Mouse (Mus musculus) urinary bladder, postnatal 36 days (tissue): ENCODE data around the gene Pim2.

Source experiments
- DNase-seq, 2 experiments: peaks; one replicate each; pipeline ENCODE4 v3.0.0; 2022; ENCODE audit warnings: low spot score in 2 of 2, mixed read lengths in 1 of 2

The Pim2 gene

DNA sequence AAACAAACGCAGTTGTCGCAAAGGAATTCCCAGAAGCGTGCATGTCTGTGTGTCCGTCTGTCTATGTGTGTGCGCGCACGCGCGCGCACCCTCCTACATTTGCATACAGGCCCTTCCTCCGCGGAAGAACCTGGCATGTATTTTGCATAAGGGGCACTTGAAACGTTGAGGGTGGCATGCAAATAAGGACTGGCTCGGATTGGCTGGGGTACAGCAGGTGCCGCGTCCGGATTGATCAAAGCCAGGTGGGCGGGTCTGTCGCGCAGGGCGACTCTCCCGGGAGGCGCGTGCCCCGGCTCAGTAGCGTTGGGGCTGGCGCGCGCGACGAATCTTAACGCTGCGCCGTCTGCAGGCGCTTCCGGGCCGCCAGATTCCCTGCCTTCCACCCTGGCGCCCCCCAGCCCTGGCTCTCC is at the start of gene Pim2:
Gene Pim2, plus strand, starts transcription at position 256 of the 413 bp plus-strand sequence.
- peak; percentile 59 to 77 for DNase-seq

DNA sequence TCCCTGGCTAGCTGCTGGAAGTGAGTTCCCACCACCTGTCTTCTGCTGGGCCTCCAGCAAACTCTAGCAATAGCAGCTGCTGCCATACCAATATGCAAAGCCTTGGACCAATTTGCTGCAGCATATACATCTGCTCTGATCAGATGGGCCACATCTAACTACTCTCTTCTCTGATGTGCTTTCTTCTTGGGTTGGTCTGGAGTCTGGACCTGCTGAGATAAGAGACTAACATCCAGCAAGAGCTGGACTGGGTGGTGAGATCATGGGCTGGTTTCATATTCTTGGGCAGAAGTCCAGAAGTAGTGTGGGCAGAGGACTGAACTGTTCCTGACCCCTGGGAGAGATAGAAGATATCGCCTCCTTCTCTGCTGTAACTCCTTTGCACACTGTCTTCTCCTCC is 40.9 kb upstream of the Pim2 start:
- no peak for DNase-seq

DNA sequence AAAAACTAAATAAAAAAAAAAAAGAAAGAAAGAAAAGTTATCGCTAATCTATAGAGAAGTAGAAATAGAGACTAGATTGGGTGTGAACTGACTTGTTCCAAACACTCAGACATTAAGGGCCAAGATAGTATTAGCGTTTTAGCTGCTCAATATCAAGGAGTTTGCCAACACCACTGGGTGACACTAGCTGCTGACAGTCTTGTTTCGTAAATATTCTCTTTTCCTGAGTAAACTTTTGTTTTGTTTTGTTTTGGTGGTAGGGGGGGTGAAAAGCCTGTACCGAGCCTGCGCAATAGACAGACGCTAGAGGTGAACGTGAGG is 37.3 kb upstream of the Pim2 start:
- DNase-seq, result no peak

DNA sequence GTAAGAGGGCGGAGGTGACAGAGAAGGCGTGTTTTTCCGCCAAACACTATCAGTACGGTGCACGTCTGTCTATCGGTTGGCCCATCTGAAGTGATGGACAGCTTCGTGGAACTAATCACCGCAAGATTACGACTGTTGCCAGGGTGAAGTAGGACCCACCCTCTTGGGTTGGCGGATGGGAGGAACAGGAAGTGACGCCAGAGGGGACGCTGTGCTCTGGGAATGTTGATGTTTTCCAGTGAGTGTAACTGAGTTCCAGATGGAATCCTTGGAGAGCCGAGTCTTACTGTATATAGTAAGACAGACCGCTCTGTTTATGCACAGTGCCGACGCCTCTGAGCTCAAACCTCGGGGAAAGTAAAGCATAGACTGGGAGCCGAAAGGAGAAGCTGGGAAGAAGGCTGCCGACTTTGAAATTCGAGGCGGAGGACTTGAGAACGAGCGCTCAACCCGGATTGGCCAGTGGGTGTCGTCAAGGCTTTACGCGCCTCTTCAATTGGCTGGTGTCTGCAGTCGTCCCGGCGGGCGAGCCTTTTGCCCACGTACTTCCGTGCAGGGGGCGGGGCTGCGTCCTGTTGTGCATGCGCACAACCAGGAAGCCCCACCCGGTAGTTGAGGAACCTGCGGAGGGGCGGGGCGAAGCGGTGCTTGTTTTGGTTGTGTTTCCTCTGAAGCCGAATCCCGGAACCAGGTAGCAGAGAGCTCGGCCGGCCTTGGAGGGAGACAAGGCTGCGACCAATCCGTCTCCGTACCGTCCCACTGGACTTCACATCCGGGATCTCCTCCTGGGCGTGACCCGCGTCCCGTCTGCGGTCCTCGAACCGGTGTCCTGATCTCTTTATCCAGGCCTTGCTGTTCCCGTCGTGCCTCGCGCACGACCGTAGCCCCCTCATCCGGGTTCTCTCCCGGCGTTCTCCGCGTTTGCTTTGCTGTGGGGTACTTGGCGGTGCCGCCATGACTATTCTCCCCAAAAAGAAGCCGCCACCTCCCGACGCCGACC is 36.6 kb upstream of the Pim2 start, which contains the start of gene Otud5:
Gene Otud5, plus strand, starts transcription at position 202 of the 1,000 bp plus-strand sequence.
- peak; percentile 84 to 94 for DNase-seq

DNA sequence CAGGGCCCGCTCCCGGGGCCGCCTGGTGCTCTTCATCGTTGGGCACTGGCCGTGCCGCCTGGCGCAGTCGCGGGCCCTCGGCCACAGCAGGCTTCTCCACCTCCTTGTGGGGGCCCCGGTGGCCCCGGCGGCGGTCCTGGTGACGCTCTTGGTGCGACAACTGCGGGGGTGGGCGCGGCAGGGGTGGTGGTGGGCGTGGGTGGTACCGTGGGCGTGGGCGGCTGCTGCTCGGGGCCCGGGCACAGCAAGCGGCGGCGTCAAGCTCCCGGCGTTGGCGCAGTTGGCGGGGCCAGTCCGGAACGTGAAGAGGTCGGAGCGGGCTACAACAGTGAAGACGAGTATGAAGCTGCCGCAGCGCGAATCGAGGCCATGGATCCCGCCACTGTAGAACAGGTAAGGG is 35.7 kb upstream of the Pim2 start:
- no peak for DNase-seq

DNA sequence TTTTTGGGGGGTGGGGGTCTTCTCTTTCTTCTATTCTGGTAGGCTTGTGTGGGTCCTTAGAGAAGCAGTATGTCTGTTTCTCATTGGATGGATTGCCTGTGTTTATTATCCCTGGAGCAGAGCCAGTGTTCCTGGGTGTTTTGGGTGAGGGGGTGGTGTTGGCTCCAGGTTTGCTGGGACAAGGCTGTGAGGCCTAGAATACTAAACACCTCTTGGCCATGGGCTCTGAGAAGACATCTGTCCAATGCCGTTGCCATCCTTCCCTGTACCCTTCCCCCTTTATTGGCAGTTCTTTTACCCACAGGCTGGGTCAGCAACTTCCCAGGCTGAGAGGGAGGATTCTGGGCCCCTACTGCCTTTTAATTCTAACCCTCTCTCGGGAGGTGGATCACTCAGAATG is 30.2 kb upstream of the Pim2 start:
- no peak for DNase-seq

DNA sequence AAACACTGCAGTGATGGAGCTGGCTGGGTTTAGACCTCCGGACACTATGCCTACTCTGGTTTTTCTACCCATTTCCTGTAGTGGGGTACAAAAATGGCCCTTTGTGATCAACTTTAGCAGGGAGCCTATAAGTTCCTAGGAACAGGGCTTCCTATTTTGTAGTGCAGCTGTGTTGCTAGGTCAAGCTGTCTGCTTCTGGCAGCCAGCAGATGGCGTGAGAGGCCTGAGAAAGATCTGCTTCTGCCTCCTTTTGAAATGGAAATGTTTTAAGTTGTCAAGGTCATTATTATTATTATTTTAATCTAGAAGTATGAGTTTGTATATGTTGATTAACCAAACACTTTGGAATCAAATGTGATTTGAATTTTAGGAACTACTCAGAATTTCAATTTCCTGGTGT is 23.5 kb upstream of the Pim2 start:
- DNase-seq, result no peak

DNA sequence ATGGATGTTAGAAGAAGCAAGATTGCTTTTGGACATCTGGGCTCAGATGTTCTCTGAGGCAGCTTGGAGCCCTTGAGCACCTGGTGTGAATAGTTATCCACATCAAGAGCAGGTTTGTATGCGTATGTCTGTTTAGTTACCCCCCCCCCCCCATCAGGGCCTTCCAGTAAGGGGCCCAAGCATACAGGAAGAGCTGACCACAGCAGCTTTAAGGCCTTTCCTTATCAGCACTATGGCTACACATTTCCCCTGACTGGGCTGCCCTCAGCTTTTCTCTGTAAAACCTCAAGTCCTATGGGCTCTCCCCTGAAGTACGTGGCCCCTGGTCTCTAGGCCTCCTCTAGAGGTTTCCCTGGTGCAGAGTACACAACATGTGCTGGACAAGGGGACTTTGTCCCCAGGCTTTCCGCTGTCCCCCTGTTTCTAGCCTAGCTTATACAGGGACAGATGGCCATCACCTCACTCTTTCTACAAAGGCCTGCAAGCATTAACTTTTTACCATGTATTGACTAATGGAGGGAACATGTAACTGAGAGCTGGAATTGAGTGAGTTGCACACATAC is 18.8 kb upstream of the Pim2 start:
- DNase-seq, result no peak

DNA sequence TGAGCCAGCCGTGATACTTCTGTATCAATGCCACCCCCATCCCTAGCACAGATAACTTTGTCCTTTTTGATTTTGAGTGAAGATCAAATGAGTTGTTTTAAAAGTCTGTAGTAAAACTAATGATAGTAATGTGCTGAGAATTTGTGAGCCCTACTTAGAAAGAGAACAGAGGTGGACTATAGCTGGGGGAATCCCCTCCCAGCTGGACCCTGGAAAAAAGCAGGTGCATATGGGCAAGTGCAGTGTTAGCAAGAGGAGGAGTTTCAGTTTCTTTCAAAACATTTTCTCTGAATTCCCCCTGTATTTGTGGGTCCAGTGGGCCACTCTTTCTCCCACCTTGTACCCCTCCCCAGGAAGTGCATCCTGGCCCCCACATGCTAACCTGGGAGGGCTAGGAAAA is 14.9 kb upstream of the Pim2 start:
- DNase-seq, result no peak

DNA sequence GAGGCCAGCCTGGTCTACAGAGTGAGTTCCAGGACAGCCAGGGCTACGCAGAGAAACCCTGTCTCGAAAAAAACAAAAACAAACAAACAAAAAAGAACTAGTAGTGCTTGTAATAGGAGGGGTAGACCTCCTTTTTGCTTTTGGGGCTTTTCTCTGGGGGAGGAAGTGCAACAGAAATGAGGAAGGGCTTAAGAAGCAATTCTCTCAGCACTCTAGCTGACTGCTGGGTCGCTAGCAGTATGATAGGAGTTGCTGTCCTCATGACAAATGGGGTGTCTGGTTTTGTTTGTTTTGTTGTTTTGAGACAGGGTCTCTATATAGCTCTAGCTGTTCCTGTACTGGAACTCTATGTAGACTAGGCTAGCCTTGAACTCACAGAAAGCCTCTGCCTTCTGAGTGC is 13.5 kb upstream of the Pim2 start:
- no peak for DNase-seq

DNA sequence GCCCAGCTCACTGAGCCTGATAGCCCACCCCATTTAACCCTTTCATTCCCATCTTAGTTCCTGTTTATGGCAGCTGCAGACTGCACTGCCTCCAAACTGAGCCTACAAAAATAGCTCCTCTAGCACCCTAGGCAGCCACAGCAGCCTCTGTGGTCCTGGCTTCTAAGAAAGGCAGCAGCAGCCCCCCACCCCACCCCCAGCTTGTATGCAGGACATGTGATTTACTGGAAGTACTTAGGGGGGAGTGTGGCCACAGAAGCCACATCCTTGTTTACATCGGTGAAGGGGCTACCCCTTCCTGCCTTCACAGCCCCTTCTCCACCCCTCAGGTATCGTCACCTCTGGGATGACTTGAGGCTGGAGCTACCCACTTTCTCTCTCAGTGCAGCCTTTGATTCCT is 12.7 kb upstream of the Pim2 start:
- no peak for DNase-seq

DNA sequence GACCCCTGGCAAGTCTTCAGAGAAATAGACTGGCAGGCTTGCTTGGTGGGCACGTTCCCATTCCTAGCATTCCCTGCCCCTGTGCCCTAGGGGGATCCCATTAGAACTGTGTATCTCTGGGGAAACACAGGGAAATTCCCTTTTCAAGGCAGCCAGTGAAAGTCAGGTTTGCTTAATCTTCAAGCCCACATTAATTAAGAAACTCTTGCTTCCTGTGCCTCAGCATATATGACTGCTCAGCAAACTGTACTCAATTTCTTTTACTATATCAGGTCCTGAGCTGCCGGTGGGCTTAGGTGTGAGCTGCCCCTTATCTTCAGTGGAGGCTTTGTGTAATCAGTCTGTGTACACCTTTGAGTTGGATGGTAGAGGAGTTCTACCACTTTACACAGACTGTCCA is 12.3 kb upstream of the Pim2 start:
- DNase-seq, result no peak

DNA sequence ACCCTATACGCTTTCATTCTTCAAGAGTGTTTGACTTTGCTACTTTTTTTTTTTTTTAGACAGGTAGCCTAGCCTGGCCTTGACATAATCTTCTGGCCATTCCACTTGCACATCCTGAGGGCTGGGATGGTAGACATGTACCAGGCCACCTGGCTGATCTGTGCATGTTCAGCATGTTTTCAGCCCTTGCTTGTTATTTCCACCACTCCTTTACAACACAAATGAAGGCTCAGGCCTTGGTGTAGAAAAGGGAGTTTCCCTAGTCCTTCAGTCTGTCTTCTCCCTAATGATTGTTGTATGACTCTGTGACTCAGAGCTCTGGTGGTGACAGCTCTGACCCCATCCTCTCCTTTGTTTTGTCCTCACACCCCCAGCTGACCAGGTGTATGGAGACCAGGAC is 10.9 kb upstream of the Pim2 start:
- DNase-seq, result no peak

DNA sequence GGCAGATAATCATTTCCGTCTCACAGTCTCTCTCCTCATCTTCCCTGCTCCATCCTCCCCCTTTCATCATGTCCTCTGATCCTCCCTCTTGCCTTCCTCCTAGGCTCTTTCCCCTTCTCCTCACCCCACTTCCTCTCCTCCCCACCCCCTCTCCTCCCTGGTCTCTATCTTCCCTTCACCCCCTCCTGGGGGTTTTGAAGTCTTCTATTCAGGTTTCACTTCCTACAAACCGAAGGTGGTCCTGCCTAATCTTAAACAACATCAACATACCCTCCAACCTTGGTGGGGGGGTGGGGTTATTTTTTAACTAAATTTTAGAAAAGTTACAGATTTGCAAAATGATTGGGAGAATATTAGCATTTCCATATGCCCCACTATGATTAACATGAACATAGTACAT is 9.6 kb upstream of the Pim2 start:
- DNase-seq, result no peak

DNA sequence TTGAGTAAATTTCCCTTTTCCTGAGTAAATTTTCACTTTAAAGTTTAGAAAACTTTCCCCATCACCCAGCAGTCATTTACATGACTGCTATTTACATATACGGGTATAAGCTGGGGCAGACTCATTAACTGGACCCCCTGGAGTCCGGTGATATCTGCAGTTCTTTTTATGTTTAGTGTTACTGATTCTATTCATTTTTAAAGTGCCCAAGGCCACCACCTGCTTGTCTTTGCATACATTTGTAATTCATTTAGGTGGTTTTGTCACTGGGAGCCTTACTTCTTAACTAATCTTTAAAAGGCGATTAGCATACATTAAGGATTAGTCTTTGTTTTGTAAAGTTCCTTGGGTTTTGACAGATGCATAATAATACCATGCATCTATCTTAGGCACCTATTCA is 8.2 kb upstream of the Pim2 start:
- no peak for DNase-seq

DNA sequence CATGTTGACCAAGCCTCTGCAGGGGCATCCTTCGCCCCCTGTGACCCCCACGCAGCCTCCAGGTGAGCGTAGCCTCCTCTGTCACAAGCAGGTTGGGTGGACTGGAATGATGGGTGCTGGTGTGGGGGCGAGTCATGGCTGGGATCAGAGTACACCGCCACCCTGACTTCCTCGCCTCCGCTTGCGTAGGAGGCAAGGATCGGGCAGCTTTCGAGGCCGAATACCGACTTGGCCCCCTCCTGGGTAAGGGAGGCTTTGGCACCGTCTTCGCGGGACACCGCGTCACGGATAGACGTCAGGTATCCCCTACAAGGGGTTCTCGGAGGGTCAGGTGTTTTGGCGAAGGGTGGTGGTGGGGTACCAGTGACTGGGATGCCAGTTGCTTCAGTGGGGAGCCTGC is 433 bp downstream of the Pim2 start:
- no peak for DNase-seq

DNA sequence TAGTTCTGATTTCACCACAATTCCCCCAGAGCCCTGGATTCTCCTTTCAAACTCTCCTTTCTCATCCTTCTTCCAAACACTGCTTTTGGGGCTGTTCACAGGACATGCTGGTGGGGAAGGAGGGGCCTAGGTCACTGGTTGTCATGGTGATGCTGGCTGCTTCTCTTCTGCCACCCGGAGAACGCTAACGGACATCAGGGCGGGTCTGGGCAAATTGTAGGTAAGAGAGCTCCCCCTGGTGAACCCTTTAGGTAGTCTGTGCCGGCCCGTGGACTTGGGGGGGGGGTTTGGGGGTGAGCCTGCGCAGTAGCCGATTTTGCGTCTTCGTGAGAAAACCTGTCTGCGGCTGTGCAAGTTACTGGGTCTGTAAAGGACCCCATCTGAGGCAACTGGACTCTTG is 1.8 kb downstream of the Pim2 start:
- DNase-seq, result peak; percentile 11 to 47

DNA sequence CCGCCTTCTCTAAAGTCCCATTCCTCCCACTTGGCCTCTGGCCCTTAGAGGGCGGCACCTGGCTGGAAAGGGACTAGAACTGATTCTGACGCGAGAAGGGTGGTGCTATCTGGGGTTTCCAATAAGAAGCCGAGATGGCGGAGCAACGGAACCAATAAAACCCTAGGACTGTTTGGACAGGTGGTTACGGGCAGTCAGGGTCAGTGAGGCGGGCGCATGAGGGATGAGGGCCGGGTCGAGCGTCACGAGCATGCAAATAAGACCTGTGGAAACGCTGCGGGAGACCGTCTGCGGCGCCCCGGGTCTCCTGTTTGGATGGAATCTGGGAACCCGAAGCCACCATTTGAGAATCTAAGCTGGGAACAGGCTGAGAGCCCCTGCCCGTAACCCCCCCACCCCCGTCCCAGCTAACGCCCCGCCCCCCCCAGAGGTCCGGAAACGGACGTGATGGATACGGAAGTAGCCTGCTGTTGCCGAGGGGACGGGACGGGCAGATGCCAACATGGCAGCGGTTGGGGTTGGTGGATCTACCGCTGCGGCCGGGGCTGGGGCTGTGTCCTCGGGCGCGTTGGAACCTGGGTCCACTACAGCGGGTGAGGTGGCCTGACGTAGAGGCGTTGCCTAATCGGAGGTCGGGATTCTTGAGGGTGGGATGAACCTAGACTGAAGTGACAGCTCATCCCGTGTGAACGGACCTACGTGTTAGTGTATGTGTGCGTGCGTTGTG is 5.9 kb downstream of the Pim2 start, which contains the start of gene Slc35a2:
Gene Slc35a2, plus strand, starts transcription at position 188 of the 727 bp plus-strand sequence.
- DNase-seq, result peak; percentile 71 to 89

DNA sequence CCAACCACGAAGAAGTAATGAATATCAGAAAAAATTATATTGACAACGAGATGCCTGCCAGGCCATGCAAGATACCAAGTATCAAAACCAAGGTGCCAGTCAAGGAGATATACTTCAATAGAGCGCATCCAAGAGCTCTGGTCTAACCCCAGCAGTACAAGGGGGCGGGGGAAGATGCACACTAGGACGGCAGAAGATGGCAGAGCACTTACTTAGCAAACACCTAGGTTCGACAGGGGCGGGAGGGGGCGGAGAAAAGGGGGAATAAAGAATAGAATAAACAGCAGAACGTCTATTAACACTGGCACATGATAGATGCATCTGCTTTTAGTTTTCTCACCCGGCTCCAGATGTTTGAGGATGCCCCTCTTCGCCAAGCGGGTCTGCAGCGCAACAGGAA is 20.1 kb downstream of the Pim2 start:
- no peak for DNase-seq

DNA sequence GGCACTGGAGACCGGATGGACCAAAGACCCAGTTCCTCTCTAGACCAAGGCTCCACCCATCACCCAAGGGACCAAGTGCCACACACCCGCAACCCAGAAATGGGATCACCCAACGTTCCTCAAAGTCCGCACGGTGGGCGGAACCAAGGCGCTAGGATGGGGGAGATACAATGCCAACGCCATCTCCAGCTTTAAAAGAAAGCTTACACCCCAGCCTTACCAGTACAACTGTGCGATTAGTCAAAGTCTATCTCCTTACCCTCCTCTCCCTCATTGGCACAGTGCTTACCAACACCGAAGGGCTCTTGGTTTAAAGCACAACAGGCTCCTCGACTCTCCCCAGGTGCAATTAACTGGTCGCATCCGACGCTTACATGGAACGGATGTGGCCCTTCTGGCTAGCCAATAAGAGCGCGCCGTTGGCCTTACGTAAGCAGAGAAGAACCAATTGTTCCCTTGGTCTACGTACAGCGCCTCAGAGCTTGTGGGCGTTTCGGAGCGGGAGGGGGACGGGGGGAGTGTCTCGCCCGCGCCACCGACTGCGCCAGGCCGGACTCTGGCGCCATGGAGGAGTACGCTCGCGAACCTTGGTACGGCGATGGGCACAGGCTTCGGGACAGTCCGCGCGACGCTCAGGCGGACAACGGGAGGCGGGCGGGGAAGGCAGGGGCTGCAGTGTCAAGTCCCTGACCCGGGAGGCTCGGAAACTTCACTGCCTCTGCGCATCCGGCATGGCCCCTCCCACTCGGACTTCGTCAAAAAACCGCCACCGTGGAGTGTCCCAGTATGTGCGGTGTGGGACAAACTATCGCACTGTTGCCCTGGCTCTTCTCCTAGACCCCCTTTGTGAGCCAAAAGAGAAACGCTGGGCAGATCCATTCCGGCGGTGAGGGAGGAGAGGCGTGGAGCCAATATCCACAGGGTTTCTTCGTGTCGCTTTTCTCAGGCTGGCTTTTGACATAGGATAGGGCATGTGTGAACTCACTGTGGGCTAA is 21.1 kb downstream of the Pim2 start, which contains the start of the genes Pqbp1 and Timm17b:
Gene Pqbp1, minus strand, starts transcription at position 390 of the 995 bp plus-strand sequence.
Gene Timm17b, plus strand, starts transcription at position 478 of the 995 bp plus-strand sequence.
- DNase-seq, result peak; percentile 73 to 87

DNA sequence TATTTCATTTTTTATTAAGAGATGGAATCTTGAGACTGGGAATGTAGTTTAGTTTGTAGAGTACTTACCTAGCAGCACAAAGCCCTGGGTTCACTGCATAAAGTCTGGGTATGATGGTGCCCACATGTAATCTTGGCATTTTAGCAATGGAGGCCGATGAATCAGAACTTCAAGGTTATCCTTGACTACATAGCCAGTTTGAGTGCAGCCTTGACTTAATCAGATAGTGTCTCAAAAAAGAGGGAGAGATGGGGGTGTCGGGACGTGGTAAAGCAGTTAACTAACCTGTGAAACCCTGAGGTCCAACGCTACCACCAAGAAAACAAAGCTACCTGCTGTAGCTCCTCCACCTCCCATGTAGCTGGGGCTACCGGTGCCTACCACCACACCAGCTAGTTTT is 26.4 kb downstream of the Pim2 start:
- no peak for DNase-seq
